In the genomic region with DNA sequence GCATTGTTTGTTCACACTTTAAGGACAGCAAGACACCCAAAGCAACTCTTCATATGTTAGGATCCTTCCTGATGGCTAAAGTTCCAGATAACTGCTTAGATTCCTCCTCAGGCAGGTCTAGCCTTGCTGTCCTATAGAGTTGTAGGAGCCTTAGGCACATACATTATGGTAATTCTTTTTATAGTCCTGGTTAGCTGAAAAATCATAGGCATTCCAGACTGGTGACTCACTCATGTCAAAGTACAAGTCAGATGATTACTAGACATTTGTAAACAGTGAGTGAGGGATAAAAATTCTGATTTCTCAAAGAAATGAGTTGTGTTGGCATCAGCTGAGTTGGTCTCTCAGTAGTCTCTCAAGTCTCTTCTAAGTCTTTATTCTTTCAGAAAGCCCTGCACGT, we compare ENCODE assay signal across 21 mouse cellular contexts.
DNase-seq lines count a peak whose midpoint lies in the region; ATAC-seq and TF ChIP-seq lines count a peak whose summit lies in the region.
"Had no signal": no experiment of that assay in that cellular context is flagged by ENCODE, and none has a peak within 500 bp of the region (broad histone marks: within the 10 kb centered on the region; RNA-seq: fewer than 3 reads in every experiment).

No protein-coding gene starts in this region.

- no peaks in the 10 kb centered on the region for H3K27me3 ChIP-seq in kidney, postnatal 0 days (ENCODE audit: insufficient read depth, low read length)
- H3K27me3 ChIP-seq in C2C12 (ENCODE audit: control insufficient read depth, insufficient read depth, insufficient read length) = no peaks in the 10 kb centered on the region
- no peaks in the 10 kb centered on the region for H3K27me3 ChIP-seq in intestine, embryonic 16.5 days (replicated peaks; ENCODE audit: control insufficient read depth, insufficient read depth, low read length)
- no peaks in the 10 kb centered on the region for H3K27me3 ChIP-seq in midbrain, postnatal 0 days (ENCODE audit: insufficient read depth, low read length)
- no peaks in the 10 kb centered on the region for H3K27me3 ChIP-seq in forebrain, embryonic 14.5 days (replicated peaks; ENCODE audit: control insufficient read depth, insufficient read depth, low read length)
- H3K27me3 ChIP-seq: forebrain, embryonic 12.5 days; heart, embryonic 12.5 days; hindbrain, embryonic 15.5 days had no signal

- no peak overlapping the region for H3K4me2 ChIP-seq in kidney, postnatal 0 days (ENCODE audit: low read length)
- H3K4me2 ChIP-seq in intestine, embryonic 16.5 days (ENCODE audit: low read depth, low read length) = no peak overlapping the region
- H3K4me2 ChIP-seq in midbrain, postnatal 0 days (ENCODE audit: low read depth, low read length, poor library complexity, severe bottlenecking) = no peak overlapping the region
- no peak overlapping the region for H3K4me2 ChIP-seq in forebrain, embryonic 14.5 days (ENCODE audit: low read length)
- H3K4me2 ChIP-seq: forebrain, embryonic 12.5 days; heart, embryonic 12.5 days; hindbrain, embryonic 15.5 days had no signal

- 80% methylated on average over 1 of the region's 1 CpGs for WGBS in kidney, postnatal 0 days
- WGBS in intestine, embryonic 16.5 days = 82% methylated on average over 1 of the region's 1 CpGs
- WGBS in midbrain, postnatal 0 days = 89% methylated on average over 1 of the region's 1 CpGs
- 80% methylated on average over 1 of the region's 1 CpGs for whole genome bisulfite sequencing in forebrain, embryonic 14.5 days

- no peak overlapping the region for H3ac ChIP-seq in C2C12 (ENCODE audit: control insufficient read depth, insufficient read length, low read depth)

- H3K27ac ChIP-seq in kidney, postnatal 0 days = no peak overlapping the region
- no peak overlapping the region for H3K27ac ChIP-seq in intestine, embryonic 16.5 days (ENCODE audit: low read length)
- H3K27ac ChIP-seq in midbrain, postnatal 0 days (ENCODE audit: low read depth, low read length) = no peak overlapping the region
- H3K27ac ChIP-seq in forebrain, embryonic 14.5 days (ENCODE audit: low read depth, low read length) = no peak overlapping the region
- H3K27ac ChIP-seq: embryonic facial prominence, embryonic 10.5 days; forebrain, embryonic 12.5 days; heart, adult 2 months; hindbrain, embryonic 15.5 days had no signal

- no peak for ATAC-seq in kidney, postnatal 0 days (replicated peaks; ENCODE audit: low FRiP score, low read depth)
- ATAC-seq in intestine, embryonic 16.5 days = peak; percentile 89
- no peak for ATAC-seq in midbrain, postnatal 0 days (ENCODE audit: low FRiP score)
- no peak for ATAC-seq in forebrain, embryonic 14.5 days
- no peak for ATAC-seq in monocyte, adult 5-6 weeks (replicated peaks; ENCODE audit: insufficient number of reproducible peaks, low FRiP score, low TSS enrichment, poor library complexity, severe bottlenecking)
- ATAC-seq: activated CD4-positive, CD25-positive, alpha-beta regulatory T cell, adult 4 months; forebrain, postnatal 0 days; inflammation-experienced regulatory T-cells, adult 6 months had no signal

- no peaks in the 10 kb centered on the region for H3K79me3 ChIP-seq in C2C12 (ENCODE audit: low read depth)

- H3K4me1 ChIP-seq in kidney, postnatal 0 days (replicated peaks; ENCODE audit: insufficient read depth, low read length) = no peaks in the 10 kb centered on the region
- no peaks in the 10 kb centered on the region for H3K4me1 ChIP-seq in intestine, embryonic 16.5 days (ENCODE audit: control insufficient read depth, insufficient read depth, low read length)
- H3K4me1 ChIP-seq in midbrain, postnatal 0 days (ENCODE audit: insufficient read depth, low read length) = no peaks in the 10 kb centered on the region
- no peaks in the 10 kb centered on the region for H3K4me1 ChIP-seq in forebrain, embryonic 14.5 days (ENCODE audit: control insufficient read depth, insufficient read depth, low read length)
- H3K4me1 ChIP-seq: embryonic facial prominence, embryonic 10.5 days; forebrain, embryonic 12.5 days; hindbrain, embryonic 15.5 days had no signal

- no peak overlapping the region for H3K9ac ChIP-seq in kidney, postnatal 0 days (ENCODE audit: low read depth, low read length)
- H3K9ac ChIP-seq in intestine, embryonic 16.5 days (ENCODE audit: low read depth, low read length) = no peak overlapping the region
- no peak overlapping the region for H3K9ac ChIP-seq in midbrain, postnatal 0 days (replicated peaks; ENCODE audit: low read length, poor library complexity, severe bottlenecking)
- H3K9ac ChIP-seq in forebrain, embryonic 14.5 days (ENCODE audit: low read length) = no peak overlapping the region
- H3K9ac ChIP-seq: forebrain, embryonic 12.5 days; forebrain, postnatal 0 days; heart, embryonic 12.5 days; hindbrain, embryonic 15.5 days had no signal

- H3K79me2 ChIP-seq in C2C12 (ENCODE audit: control insufficient read depth, insufficient read depth) = no peaks in the 10 kb centered on the region

- no peak for TF ChIP-seq CTCF in kidney, postnatal 0 days (IDR thresholded peaks at IDR 0.05; ENCODE audit: low read depth)
- no peak for TF ChIP-seq CTCF in C2C12 (IDR thresholded peaks at IDR 0.05; ENCODE audit: control insufficient read depth, insufficient read depth, insufficient read length)
- no peak for TF ChIP-seq CTCF in midbrain, postnatal 0 days (IDR thresholded peaks at IDR 0.05)

- H3K4me3 ChIP-seq in kidney, postnatal 0 days (replicated peaks; ENCODE audit: low read depth, low read length) = no peak overlapping the region
- H3K4me3 ChIP-seq in C2C12 (ENCODE audit: insufficient read depth, poor library complexity, severe bottlenecking) = no peak overlapping the region
- no peak overlapping the region for H3K4me3 ChIP-seq in intestine, embryonic 16.5 days (ENCODE audit: low read length)
- H3K4me3 ChIP-seq in midbrain, postnatal 0 days (ENCODE audit: low read depth, low read length) = no peak overlapping the region
- no peak overlapping the region for H3K4me3 ChIP-seq in forebrain, embryonic 14.5 days (ENCODE audit: low read depth, low read length)
- H3K4me3 ChIP-seq: embryonic facial prominence, embryonic 10.5 days; forebrain, embryonic 12.5 days; heart, adult 2 months; heart, embryonic 12.5 days; hindbrain, embryonic 15.5 days had no signal

- no peaks in the 10 kb centered on the region for H3K9me3 ChIP-seq in kidney, postnatal 0 days (replicated peaks; ENCODE audit: low read length)
- no peaks in the 10 kb centered on the region for H3K9me3 ChIP-seq in intestine, embryonic 16.5 days (ENCODE audit: control insufficient read depth, low read length)
- H3K9me3 ChIP-seq in midbrain, postnatal 0 days (ENCODE audit: low read length) = no peaks in the 10 kb centered on the region
- H3K9me3 ChIP-seq in forebrain, embryonic 14.5 days (replicated peaks; ENCODE audit: control insufficient read depth, low read length) = no peaks in the 10 kb centered on the region
- H3K9me3 ChIP-seq: embryonic facial prominence, embryonic 10.5 days; forebrain, embryonic 12.5 days; heart, embryonic 12.5 days; hindbrain, embryonic 15.5 days had no signal

- peak; percentile 10 for DNase-seq in kidney, postnatal 0 days (ENCODE audit: low spot score)
- no peak for DNase-seq in kidney, postnatal 25 days
- peak; percentile 30 for DNase-seq in adipocyte (ENCODE audit: low spot score)
- DNase-seq in midbrain, postnatal 0 days (ENCODE audit: low spot score) = no peak
- no peak for DNase-seq in forebrain, embryonic 14.5 days (ENCODE audit: low spot score)
- DNase-seq: adrenal gland, adult 2 months; adrenal gland, postnatal 36 days; cerebellum, adult 2 months; cerebellum, postnatal 10 days; forebrain, postnatal 0 days; gastrocnemius, postnatal 14 days; heart, adult 2 months had no signal

- no peaks in the 10 kb centered on the region for H3K36me3 ChIP-seq in kidney, postnatal 0 days (ENCODE audit: insufficient read depth, low read length)
- H3K36me3 ChIP-seq in C2C12 (ENCODE audit: control insufficient read depth, insufficient read depth) = no peaks in the 10 kb centered on the region
- no peaks in the 10 kb centered on the region for H3K36me3 ChIP-seq in intestine, embryonic 16.5 days (ENCODE audit: control insufficient read depth, insufficient read depth, low read length)
- H3K36me3 ChIP-seq in midbrain, postnatal 0 days (ENCODE audit: insufficient read depth, low read length) = no peaks in the 10 kb centered on the region
- H3K36me3 ChIP-seq in forebrain, embryonic 14.5 days (ENCODE audit: control insufficient read depth, insufficient read depth, low read length) = no peaks in the 10 kb centered on the region
- H3K36me3 ChIP-seq: embryonic facial prominence, embryonic 10.5 days; forebrain, embryonic 12.5 days; heart, embryonic 12.5 days; hindbrain, embryonic 15.5 days had no signal

TF ChIP-seq in C2C12, 6 proteins besides CTCF, POLR2A, EP300 and RAD21:
- TF ChIP-seq FOSL1 (IDR thresholded peaks at IDR 0.05; ENCODE audit: insufficient read depth, low read length, poor library complexity, severe bottlenecking) (peak; percentile 37), MYOG (IDR thresholded peaks at IDR 0.05; ENCODE audit: control insufficient read depth, extremely low read depth, insufficient read length) (no peak), MAX (IDR thresholded peaks at IDR 0.05) (no peak)

Comparison
In these comparisons a context has a peak if more than half of its experiments do, and no peak if none do; other contexts are left out.
1. DNase-seq: peak in kidney, postnatal 0 days (single experiment) and adipocyte (single experiment); none in kidney, postnatal 25 days (0 of 2), midbrain, postnatal 0 days (single experiment) and forebrain, embryonic 14.5 days (single experiment).